Mouse (Mus musculus) spleen, adult 2 months (tissue): ENCODE results near the gene Hnrnpdl.

Experiments
- CTCF ChIP-seq: fragments of 200-500 bp; IDR thresholded peaks from 2 replicates; pipeline ENCODE4 v1.5.1; 2011; ENCODE audit warnings: mild to moderate bottlenecking, inconsistent platforms; ENCODE audit not compliant: insufficient read depth, insufficient read length, insufficient replicate concordance; ENCODE audit errors: extremely low read depth
- POLR2A ChIP-seq: fragments of 200-500 bp; IDR thresholded peaks from 2 replicates; pipeline ENCODE4 v1.6.1; 2011; ENCODE audit warnings: low read depth, low read length, inconsistent platforms

GRCm38 (mm10) chr5:100007040-100007375 is 32.5 kb downstream of the Hnrnpdl start:
- TF ChIP-seq POLR2A (no peak), CTCF (no peak)
